Mouse (Mus musculus) v-Abl transformed pro-B cells (cell line): Measurements from ENCODE around the gene Sept9.

Experiments
- in situ Hi-C, 2 experiments: fragments of 400-800 bp; cut with MboI; formaldehyde crosslinking; loops; one replicate each; pipeline ENCODE4 v1.15.1; 2025; ENCODE audit not compliant: unreplicated experiment in 2 of 2

Sept9 gene

DNA sequence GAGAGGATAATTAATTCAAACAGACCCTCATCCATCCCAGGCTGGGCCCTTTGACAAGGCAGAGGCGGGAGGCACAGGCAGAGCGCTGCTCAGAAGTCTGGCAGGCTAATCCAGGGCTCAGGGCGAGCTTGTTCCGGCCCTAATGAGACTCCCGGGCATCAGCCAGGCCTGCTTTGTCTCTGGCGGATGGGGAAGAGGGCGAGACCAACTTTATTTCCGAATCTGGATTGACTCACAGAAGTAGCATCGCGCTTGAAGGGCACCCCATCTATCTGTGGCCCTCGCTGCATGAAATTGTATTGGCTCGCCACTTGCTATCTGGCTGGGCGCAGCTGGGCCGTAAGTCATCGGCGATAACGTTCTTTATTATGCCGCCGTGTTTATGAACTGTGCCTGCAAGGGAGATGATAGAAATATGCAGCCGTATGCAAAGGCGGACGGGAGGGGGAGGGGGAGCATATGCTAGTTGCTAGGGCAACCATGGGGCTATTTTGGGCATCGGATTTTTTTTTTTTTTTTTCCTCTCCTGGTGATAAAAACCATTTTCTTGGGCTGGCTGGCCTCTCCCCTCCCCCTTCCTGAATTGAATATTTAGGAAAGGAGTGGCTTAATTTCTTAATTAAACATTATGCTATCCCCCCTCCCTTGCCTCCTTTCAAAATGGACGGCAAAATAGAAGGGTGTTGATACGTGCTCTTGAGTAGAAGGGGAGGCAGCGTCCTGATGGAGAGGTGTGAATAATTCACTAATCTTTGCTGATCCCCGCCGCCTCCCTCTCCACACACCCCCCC is 208.4 kb downstream of the Sept9 start:
- in situ Hi-C loops, result no loop called here

GRCm38 (mm10) chr11:117408442-117409031 is 209.1 kb downstream of the Sept9 start:
- in situ Hi-C loops, result no loop called here

GRCm38 (mm10) chr11:117409331-117409730 is 209.9 kb downstream of the Sept9 start:
- in situ Hi-C loops, result no loop called here

DNA sequence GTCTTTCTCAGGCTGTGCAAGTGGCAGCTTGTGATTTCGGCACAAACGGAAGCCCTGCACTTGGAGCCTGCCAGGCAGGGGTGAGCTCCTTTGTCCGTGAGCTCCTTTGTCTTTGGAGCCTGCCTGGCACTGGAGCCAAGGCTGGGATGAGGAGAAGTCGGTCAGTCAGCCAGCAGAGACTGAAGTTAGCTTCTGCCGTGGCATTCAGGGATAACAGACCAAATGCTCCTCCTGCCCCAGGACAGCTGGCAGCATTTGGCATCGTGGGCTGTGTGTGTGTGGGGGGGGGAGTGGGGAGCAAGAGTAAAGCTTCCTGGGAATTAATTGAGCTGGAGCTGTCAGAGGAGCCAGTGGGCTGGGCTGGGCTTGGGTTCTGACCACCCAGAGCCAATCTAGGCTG is 210.6 kb downstream of the Sept9 start:
- in situ Hi-C loops, result no loop called here

GRCm38 (mm10) chr11:117411663-117412062 is 212.2 kb downstream of the Sept9 start:
- in situ Hi-C loops, result no loop called here
